In genomic region chr2:25982426-25983091, GRCm38 (mm10) we compare ENCODE assay signal across 8 mouse cellular contexts. TPM values are rescaled to one million over a fixed set of nuclear protein-coding genes. Genes with fewer than 3 reads are reported as not detected.
DNase-seq lines count a peak whose midpoint lies in the region; ATAC-seq and TF ChIP-seq lines count a peak whose summit lies in the region.

No protein-coding gene starts in this region.

- peak overlapping the region; percentile 97 for H3K9ac ChIP-seq in embryonic facial prominence, embryonic 14.5 days (ENCODE audit: low read depth, low read length)
- H3K9ac ChIP-seq in hindbrain, embryonic 15.5 days, result peak overlapping the region; percentile 96
- H3K9ac ChIP-seq in liver, postnatal 0 days (replicated peaks), result peak overlapping the region; percentile 79

- CTCF ChIA-PET in Patski (lab: Charles Lee), result no interaction called here

- no peak for TF ChIP-seq EP300 in liver, postnatal 0 days (IDR thresholded peaks at IDR 0.05; ENCODE audit: low read depth)

- in situ Hi-C loops in Patski (cut with MboI; ENCODE audit: low pct_unique_long_range_greater_than_20kb), result no loop called here

- intact Hi-C loops in left cerebral cortex, postnatal 14 days (cut with DNase I), result no loop called here

- no peaks in the 10 kb centered on the region for H3K27me3 ChIP-seq in Patski
- no peaks in the 10 kb centered on the region for H3K27me3 ChIP-seq in embryonic facial prominence, embryonic 14.5 days (replicated peaks; ENCODE audit: control insufficient read depth, insufficient read depth, low read length)
- H3K27me3 ChIP-seq in hindbrain, embryonic 15.5 days, result no peaks in the 10 kb centered on the region
- H3K27me3 ChIP-seq in liver, postnatal 0 days (ENCODE audit: insufficient read depth, low read length), result no peaks in the 10 kb centered on the region
- no peaks in the 10 kb centered on the region for H3K27me3 ChIP-seq in small intestine, adult 2 months (ENCODE audit: control insufficient read depth, insufficient read depth, low read length)

- ATAC-seq in Patski, result peak; percentile 9
- ATAC-seq in embryonic facial prominence, embryonic 14.5 days (ENCODE audit: low read depth), result peak; percentile 8
- ATAC-seq in hindbrain, embryonic 15.5 days (ENCODE audit: low FRiP score, low read depth), result peak; percentile 6; the same call in 1 of the 2 replicates
- ATAC-seq in liver, postnatal 0 days, result peak; percentile 34

- peak overlapping the region; percentile 93 for H3K4me3 ChIP-seq in embryonic facial prominence, embryonic 14.5 days (ENCODE audit: low read depth, low read length)
- H3K4me3 ChIP-seq in hindbrain, embryonic 15.5 days, result peak overlapping the region; percentile 94
- H3K4me3 ChIP-seq in liver, postnatal 0 days (ENCODE audit: low read depth, low read length), result peak overlapping the region; percentile 69
- H3K4me3 ChIP-seq in small intestine, adult 2 months (ENCODE audit: low read depth, low read length), result peak overlapping the region; percentile 86

- peak overlapping the region; percentile 89 for H3K4me2 ChIP-seq in embryonic facial prominence, embryonic 14.5 days (ENCODE audit: low read depth, low read length)
- peak overlapping the region; percentile 74 for H3K4me2 ChIP-seq in hindbrain, embryonic 15.5 days
- H3K4me2 ChIP-seq in liver, postnatal 0 days (ENCODE audit: low read depth, low read length), result peak overlapping the region; percentile 94

- peak overlapping the region; percentile 90 for H3K27ac ChIP-seq in embryonic facial prominence, embryonic 14.5 days (replicated peaks; ENCODE audit: low read depth, low read length)
- H3K27ac ChIP-seq in hindbrain, embryonic 15.5 days (replicated peaks), result peak overlapping the region; percentile 93
- peak overlapping the region; percentile 78 for H3K27ac ChIP-seq in liver, postnatal 0 days (ENCODE audit: low read depth)
- no peak overlapping the region for H3K27ac ChIP-seq in small intestine, adult 2 months (ENCODE audit: insufficient read depth, low read depth, low read length)

- POLR2A ChIA-PET in Patski (lab: Charles Lee), result interaction anchor here (1.2 kb wide), 1 partner anchor 150 kb away, joined by 5 read pairs; no protein-coding TSS in a partner anchor

- peak; percentile 17 to 28 for DNase-seq in left cerebral cortex, adult 18-20 months (ENCODE audit: low spot score in 2 of 2)
- DNase-seq in left cerebral cortex, postnatal 14 days (ENCODE audit: low spot score in 2 of 2), result no peak
- DNase-seq in Patski (ENCODE audit: low read depth, low spot score), result no peak
- no peak for DNase-seq in embryonic facial prominence, embryonic 14.5 days (ENCODE audit: low spot score)
- peak; percentile 53 for DNase-seq in liver, postnatal 0 days
- DNase-seq in right cerebral cortex, postnatal 14 days, result no peak

- no peak for TF ChIP-seq POLR2A in small intestine, adult 2 months (IDR thresholded peaks at IDR 0.05; ENCODE audit: low read depth, low read length)

- peaks cover 32% of the 10 kb centered on the region for H3K4me1 ChIP-seq in embryonic facial prominence, embryonic 14.5 days (ENCODE audit: control insufficient read depth, insufficient read depth, low read length)
- peaks cover 56% of the 10 kb centered on the region for H3K4me1 ChIP-seq in hindbrain, embryonic 15.5 days (replicated peaks)
- peaks cover 15% of the 10 kb centered on the region for H3K4me1 ChIP-seq in liver, postnatal 0 days (ENCODE audit: insufficient read depth)
- H3K4me1 ChIP-seq in small intestine, adult 2 months (ENCODE audit: control insufficient read depth, insufficient read depth, insufficient read length, low read length), result peaks cover 6% of the 10 kb centered on the region; the same call in 1 of the 2 replicates

- under 1% methylated on average over 48 of the region's 76 CpGs for WGBS in embryonic facial prominence, embryonic 14.5 days
- under 1% methylated on average over 76 of the region's 76 CpGs for WGBS in hindbrain, embryonic 15.5 days
- WGBS in liver, postnatal 0 days (ENCODE audit: insufficient replicate concordance), result under 1% methylated on average over 60 of the region's 76 CpGs
- WGBS in small intestine, adult 2 months, result under 1% methylated on average over 70 of the region's 76 CpGs

- H3K9me3 ChIP-seq in embryonic facial prominence, embryonic 14.5 days (ENCODE audit: control insufficient read depth, low read length), result no peaks in the 10 kb centered on the region
- H3K9me3 ChIP-seq in hindbrain, embryonic 15.5 days, result no peaks in the 10 kb centered on the region
- H3K9me3 ChIP-seq in liver, postnatal 0 days (ENCODE audit: low read length), result no peaks in the 10 kb centered on the region

- H3K36me3 ChIP-seq in embryonic facial prominence, embryonic 14.5 days (ENCODE audit: control insufficient read depth, insufficient read depth, low read length), result peaks cover 5% of the 10 kb centered on the region; the same call in 1 of the 2 replicates
- H3K36me3 ChIP-seq in hindbrain, embryonic 15.5 days, result no peaks in the 10 kb centered on the region
- no peaks in the 10 kb centered on the region for H3K36me3 ChIP-seq in liver, postnatal 0 days (replicated peaks; ENCODE audit: insufficient read depth, low read length)
- H3K36me3 ChIP-seq in small intestine, adult 2 months (ENCODE audit: control insufficient read depth, insufficient read depth, low read length), result no peaks in the 10 kb centered on the region

- TF ChIP-seq CTCF in Patski (IDR thresholded peaks at IDR 0.05), result no peak
- no peak for TF ChIP-seq CTCF in liver, postnatal 0 days (IDR thresholded peaks at IDR 0.05; ENCODE audit: low read depth)
- TF ChIP-seq CTCF in small intestine, adult 2 months (IDR thresholded peaks at IDR 0.05; ENCODE audit: extremely low read depth, insufficient read length, insufficient replicate concordance, low read depth, low read length), result no peak

RNA-seq across cellular contexts. Expression of gene Camsap1, which starts 0.5 kb away (rescaled TPM):
- 100 to 1,000 TPM; 155 to 171 TPM for total RNA-seq in left cerebral cortex, adult 18-20 months (2021)
- total RNA-seq in left cerebral cortex, postnatal 14 days (2021), result 100 to 1,000 TPM; 139 to 167 TPM
- 38.9 TPM for polyA plus RNA-seq in Patski (2021)
- polyA plus RNA-seq in embryonic facial prominence, embryonic 14.5 days (2014; fragmentation: Nextera tagmentation; extraction: Ambion mirVana), result 17.6 and 30.6 TPM in 2 replicates
- polyA plus RNA-seq in hindbrain, embryonic 15.5 days (2015; fragmentation: Nextera tagmentation; extraction: Ambion mirVana), result 71.7 and 77.2 TPM in 2 replicates
- 3.1 and 3.3 TPM in 2 replicates for polyA plus RNA-seq in liver, postnatal 0 days (2015; fragmentation: Nextera tagmentation; extraction: Ambion mirVana)
- polyA plus RNA-seq in small intestine, adult 2 months (2012; rRNA removed), result 4.4 and 4.6 TPM in 2 replicates

RNA-seq across cellular contexts. Expression of gene Ubac1, which starts 39.0 kb away (rescaled TPM):
- 10 to 100 TPM; 55.6 to 59.6 TPM for total RNA-seq in left cerebral cortex, adult 18-20 months (2021)
- total RNA-seq in left cerebral cortex, postnatal 14 days (2021), result 10 to 100 TPM; 80.3 to 86.7 TPM
- polyA plus RNA-seq in Patski (2021), result 66.1 TPM
- 104 and 110 TPM in 2 replicates for polyA plus RNA-seq in embryonic facial prominence, embryonic 14.5 days (2014; fragmentation: Nextera tagmentation; extraction: Ambion mirVana)
- polyA plus RNA-seq in hindbrain, embryonic 15.5 days (2015; fragmentation: Nextera tagmentation; extraction: Ambion mirVana), result 130 and 143 TPM in 2 replicates
- polyA plus RNA-seq in liver, postnatal 0 days (2015; fragmentation: Nextera tagmentation; extraction: Ambion mirVana), result 175 and 183 TPM in 2 replicates
- 33.8 and 55.1 TPM in 2 replicates for polyA plus RNA-seq in small intestine, adult 2 months (2012; rRNA removed)

Comparison
In these comparisons a context has a peak if more than half of its experiments do, and no peak if none do; other contexts are left out.
1. DNase-seq: peak in left cerebral cortex, adult 18-20 months (2 of 2) and liver, postnatal 0 days (single experiment); none in left cerebral cortex, postnatal 14 days (0 of 2), Patski (single experiment), embryonic facial prominence, embryonic 14.5 days (single experiment) and right cerebral cortex, postnatal 14 days (single experiment).
2. Peak in every context shown above with its lines, with median percentiles within 50 percentile points of each other: ATAC-seq, H3K4me2 ChIP-seq, H3K4me3 ChIP-seq and H3K9ac ChIP-seq.